ENCODE assay signal across 26 mouse cellular contexts in genomic region chr4:134518541-134518940, GRCm38 (mm10). TPM values are rescaled to one million over a fixed set of nuclear protein-coding genes. Genes with fewer than 3 reads are reported as not detected.
"Had no signal": no experiment of that assay in that cellular context is flagged by ENCODE, and none has a peak within 500 bp of the region (broad histone marks: within the 10 kb centered on the region; RNA-seq: fewer than 3 reads in every experiment).

No protein-coding gene starts in this region.

- ATAC-seq: hindbrain, embryonic 16.5 days; inflammation-experienced regulatory T-cells, adult 6 months; intestine, embryonic 15.5 days; intestine, postnatal 0 days had no signal

- H3K4me1 ChIP-seq: limb, embryonic 10.5 days; limb, embryonic 12.5 days had no signal

- DNase-seq: gastrocnemius, adult 2 months; gastrocnemius, postnatal 10 days; gastrocnemius, postnatal 25 days; heart, adult 18-20 months; heart, postnatal 10 days; heart, postnatal 4 days; kidney, adult 18-20 months; kidney, adult 8-10 months; kidney, postnatal 10 days; kidney, postnatal 25 days; kidney, postnatal 4 days; liver; liver, embryonic 13.5 days had no signal

- H3K27me3 ChIP-seq: heart, embryonic 12.5 days; hindbrain, embryonic 12.5 days; intestine, embryonic 15.5 days; limb, embryonic 12.5 days; liver, embryonic 13.5 days; liver, embryonic 15.5 days had no signal

- H3K9ac ChIP-seq: heart, embryonic 12.5 days; hindbrain, embryonic 12.5 days; hindbrain, embryonic 14.5 days; intestine, embryonic 15.5 days; limb, embryonic 12.5 days; liver, embryonic 15.5 days had no signal

- H3K9me3 ChIP-seq: heart, embryonic 12.5 days; hindbrain, embryonic 10.5 days; hindbrain, embryonic 12.5 days; intestine, embryonic 15.5 days; limb, embryonic 10.5 days; limb, embryonic 12.5 days; liver, embryonic 13.5 days; liver, embryonic 15.5 days had no signal

- H3K4me3 ChIP-seq: gastrocnemius, adult 2 months; heart, embryonic 12.5 days; hindbrain, embryonic 10.5 days; hindbrain, embryonic 12.5 days; intestine, embryonic 15.5 days; left cerebral cortex, adult 2 months; limb, embryonic 10.5 days; limb, embryonic 12.5 days; liver, embryonic 13.5 days; liver, embryonic 15.5 days had no signal

- H3K27ac ChIP-seq: gastrocnemius, adult 2 months; hindbrain, embryonic 10.5 days; hindbrain, embryonic 12.5 days; hindbrain, embryonic 14.5 days; intestine, embryonic 15.5 days; limb, embryonic 10.5 days; limb, embryonic 12.5 days had no signal

- H3K4me2 ChIP-seq: hindbrain, embryonic 12.5 days; hindbrain, embryonic 14.5 days; intestine, embryonic 15.5 days; limb, embryonic 12.5 days; liver, embryonic 11.5 days; liver, embryonic 13.5 days; liver, embryonic 15.5 days had no signal

- H3K36me3 ChIP-seq: hindbrain, embryonic 12.5 days; intestine, embryonic 15.5 days had no signal

RNA-seq across cellular contexts. Expression of gene Aunip, which starts 7.7 kb away (rescaled TPM):
- total RNA-seq: gastrocnemius, adult 2 months; gastrocnemius, postnatal 25 days had no signal
